ENCODE assay signal across 8 mouse cellular contexts in the genomic region with DNA sequence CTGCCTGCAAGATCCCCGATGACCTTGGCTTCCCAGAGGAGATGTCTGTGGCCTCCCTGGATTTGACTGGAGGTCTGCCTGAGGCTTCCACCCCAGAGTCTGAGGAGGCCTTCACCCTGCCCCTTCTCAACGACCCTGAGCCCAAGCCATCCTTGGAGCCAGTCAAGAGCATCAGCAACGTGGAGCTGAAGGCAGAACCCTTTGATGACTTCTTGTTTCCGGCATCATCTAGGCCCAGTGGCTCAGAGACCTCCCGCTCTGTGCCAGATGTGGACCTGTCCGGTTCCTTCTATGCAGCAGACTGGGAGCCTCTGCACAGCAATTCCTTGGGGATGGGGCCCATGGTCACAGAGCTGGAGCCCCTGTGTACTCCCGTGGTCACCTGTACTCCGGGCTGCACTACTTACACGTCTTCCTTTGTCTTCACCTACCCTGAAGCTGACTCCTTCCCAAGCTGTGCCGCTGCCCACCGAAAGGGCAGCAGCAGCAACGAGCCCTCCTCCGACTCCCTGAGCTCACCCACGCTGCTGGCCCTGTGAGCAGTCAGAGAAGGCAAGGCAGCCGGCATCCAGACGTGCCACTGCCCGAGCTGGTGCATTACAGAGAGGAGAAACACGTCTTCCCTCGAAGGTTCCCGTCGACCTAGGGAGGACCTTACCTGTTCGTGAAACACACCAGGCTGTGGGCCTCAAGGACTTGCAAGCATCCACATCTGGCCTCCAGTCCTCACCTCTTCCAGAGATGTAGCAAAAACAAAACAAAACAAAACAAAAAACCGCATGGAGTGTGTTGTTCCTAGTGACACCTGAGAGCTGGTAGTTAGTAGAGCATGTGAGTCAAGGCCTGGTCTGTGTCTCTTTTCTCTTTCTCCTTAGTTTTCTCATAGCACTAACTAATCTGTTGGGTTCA. TPM values are rescaled to one million over a fixed set of nuclear protein-coding genes. Genes with fewer than 3 reads are reported as not detected.
A peak's percentile ranks its signal among the peaks of the same experiment; 100 is the strongest.
DNase-seq lines count a peak whose midpoint lies in the region; ATAC-seq and TF ChIP-seq lines count a peak whose summit lies in the region.

No protein-coding gene starts in this region.

- peaks cover 30% of the 10 kb centered on the region for H3K4me1 ChIP-seq in heart, embryonic 16.5 days (ENCODE audit: control insufficient read depth, insufficient read depth, low read length)
- peaks cover 63% of the 10 kb centered on the region for H3K4me1 ChIP-seq in G1E (ENCODE audit: insufficient read depth, low read depth, low read length)
- H3K4me1 ChIP-seq in forebrain, embryonic 14.5 days (ENCODE audit: control insufficient read depth, insufficient read depth, low read length): peaks cover 24% of the 10 kb centered on the region
- H3K4me1 ChIP-seq in liver, embryonic 12.5 days: peaks cover 68% of the 10 kb centered on the region

- peaks cover 5% of the 10 kb centered on the region; the same call in 1 of the 2 replicates for H3K27me3 ChIP-seq in heart, embryonic 16.5 days (ENCODE audit: control insufficient read depth, insufficient read depth, low read length)
- peaks cover 71% of the 10 kb centered on the region for H3K27me3 ChIP-seq in G1E (ENCODE audit: insufficient read depth, low read length)
- peaks cover 16% of the 10 kb centered on the region for H3K27me3 ChIP-seq in forebrain, embryonic 14.5 days (replicated peaks; ENCODE audit: control insufficient read depth, insufficient read depth, low read length)
- H3K27me3 ChIP-seq in liver, embryonic 12.5 days (replicated peaks): peaks cover 80% of the 10 kb centered on the region

- TF ChIP-seq CTCF in G1E (IDR thresholded peaks at IDR 0.05; ENCODE audit: low read depth, low read length): no peak

- DNase-seq in heart, postnatal 14 days: no peak
- no peak for DNase-seq in G1E (ENCODE audit: low spot score)
- DNase-seq in forebrain, embryonic 14.5 days (ENCODE audit: low spot score): no peak
- no peak for DNase-seq in cerebellum, adult 18-20 months
- DNase-seq in lung, postnatal 14 days: no peak

- H3K36me3 ChIP-seq in heart, embryonic 16.5 days (ENCODE audit: control insufficient read depth, insufficient read depth): no peaks in the 10 kb centered on the region
- H3K36me3 ChIP-seq in G1E (replicated peaks): peaks cover 3% of the 10 kb centered on the region
- H3K36me3 ChIP-seq in forebrain, embryonic 14.5 days (ENCODE audit: control insufficient read depth, insufficient read depth, low read length): no peaks in the 10 kb centered on the region
- no peaks in the 10 kb centered on the region for H3K36me3 ChIP-seq in liver, embryonic 12.5 days

- WGBS in heart, embryonic 16.5 days: 66% methylated on average over 23 of the region's 23 CpGs
- WGBS in forebrain, embryonic 14.5 days: 28% methylated on average over 23 of the region's 23 CpGs
- 63% methylated on average over 23 of the region's 23 CpGs for WGBS in liver, embryonic 12.5 days (ENCODE audit: insufficient replicate concordance)

- H3K9ac ChIP-seq in heart, embryonic 16.5 days (ENCODE audit: low read length): no peak overlapping the region
- H3K9ac ChIP-seq in forebrain, embryonic 14.5 days (ENCODE audit: low read length): no peak overlapping the region
- H3K9ac ChIP-seq in liver, embryonic 12.5 days: no peak overlapping the region; the same call in 1 of the 2 replicates

- intact Hi-C loops in heart, postnatal 14 days (cut with DNase I): no loop called here

- no peak overlapping the region for H3K27ac ChIP-seq in heart, embryonic 16.5 days (ENCODE audit: low read length)
- H3K27ac ChIP-seq in forebrain, embryonic 14.5 days (ENCODE audit: low read depth, low read length): no peak overlapping the region
- H3K27ac ChIP-seq in liver, embryonic 12.5 days: no peak overlapping the region

- H3K4me3 ChIP-seq in heart, embryonic 16.5 days (ENCODE audit: low read length): 0 out of 2 replicates have a peak overlapping the region, but pooled peaks have one; percentile 2
- H3K4me3 ChIP-seq in G1E (ENCODE audit: low read depth, low read length): peak overlapping the region; percentile 10; the same call in 1 of the 2 replicates
- H3K4me3 ChIP-seq in forebrain, embryonic 14.5 days (ENCODE audit: low read depth, low read length): 0 out of 2 replicates have a peak overlapping the region, but pooled peaks have one; percentile 50
- H3K4me3 ChIP-seq in liver, embryonic 12.5 days: no peak overlapping the region

- H3K4me2 ChIP-seq in heart, embryonic 16.5 days (ENCODE audit: low read depth, low read length): no peak overlapping the region
- H3K4me2 ChIP-seq in forebrain, embryonic 14.5 days (ENCODE audit: low read length): peak overlapping the region; percentile 100; the same call in 1 of the 2 replicates
- H3K4me2 ChIP-seq in liver, embryonic 12.5 days: peak overlapping the region; percentile 100

- no peaks in the 10 kb centered on the region for H3K9me3 ChIP-seq in heart, embryonic 16.5 days (replicated peaks; ENCODE audit: control insufficient read depth, low read length)
- no peaks in the 10 kb centered on the region for H3K9me3 ChIP-seq in G1E (replicated peaks)
- H3K9me3 ChIP-seq in forebrain, embryonic 14.5 days (replicated peaks; ENCODE audit: control insufficient read depth, low read length): no peaks in the 10 kb centered on the region
- no peaks in the 10 kb centered on the region for H3K9me3 ChIP-seq in liver, embryonic 12.5 days (replicated peaks)

- ATAC-seq in heart, embryonic 16.5 days (replicated peaks; ENCODE audit: extremely low read depth, insufficient read depth, low FRiP score): no peak
- ATAC-seq in G1E (ENCODE audit: extremely low read depth, insufficient number of reproducible peaks, low FRiP score, poor library complexity, severe bottlenecking): no peak
- no peak for ATAC-seq in forebrain, embryonic 14.5 days
- ATAC-seq in liver, embryonic 12.5 days: no peak
- ATAC-seq in megakaryocyte progenitor cell, adult 5-6 weeks (replicated peaks; ENCODE audit: poor library complexity): no peak

RNA-seq across cellular contexts. Expression of a gene that starts 2.5 kb away (rescaled TPM):
- 5.0 and 6.6 TPM in 2 replicates for polyA plus RNA-seq in heart, embryonic 16.5 days (2015; fragmentation: Nextera tagmentation; extraction: Ambion mirVana)
- total RNA-seq in heart, postnatal 14 days (2021): 1 to 10 TPM; 4.3 to 5.0 TPM
- total RNA-seq in G1E (2014; fragmentation: Nextera tagmentation): 8.7 and 10.2 TPM in 2 replicates
- 18.3 and 18.5 TPM in 2 replicates for total RNA-seq in G1E (2017)
- polyA plus RNA-seq in G1E (2012): 3.7 and 4.0 TPM in 2 replicates
- polyA plus RNA-seq in forebrain, embryonic 14.5 days (2014; fragmentation: Nextera tagmentation; extraction: Ambion mirVana): 1.2 and 1.4 TPM in 2 replicates
- 1.4 and 1.5 TPM in 2 replicates for polyA plus RNA-seq in liver, embryonic 12.5 days (2016; fragmentation: Nextera tagmentation; extraction: Ambion mirVana)
- total RNA-seq in megakaryocyte progenitor cell, adult 5-6 weeks (2015): 94.5 and 144 TPM in 2 replicates
- total RNA-seq in megakaryocyte progenitor cell, adult 5-6 weeks (2017): 72.4 and 111 TPM in 2 replicates
